Mouse (Mus musculus) neutrophil, adult 83 days (primary cell): ENCODE measurements around the gene Cpeb1. TPM values are rescaled to one million over a fixed set of nuclear protein-coding genes. Genes with fewer than 3 reads are reported as not detected.

Source experiments
- total RNA-seq, 2 experiments: library from RNA; stranded (reverse); gene quantifications; one replicate each; pipeline ENCODE4 v1.2.4; 2023

Gene Cpeb1
- total RNA-seq: not detected

GRCm38 (mm10) chr7:81455155-81455651 lies at the start of gene Cpeb1:
TSS of gene Cpeb1 (minus strand) at chr7:81455465.

GRCm38 (mm10) chr7:81498181-81498580 lies 42.9 kb upstream of the Cpeb1 start, which contains the start of gene BC048679:
TSS of gene BC048679 (minus strand) at chr7:81498281.

DNA sequence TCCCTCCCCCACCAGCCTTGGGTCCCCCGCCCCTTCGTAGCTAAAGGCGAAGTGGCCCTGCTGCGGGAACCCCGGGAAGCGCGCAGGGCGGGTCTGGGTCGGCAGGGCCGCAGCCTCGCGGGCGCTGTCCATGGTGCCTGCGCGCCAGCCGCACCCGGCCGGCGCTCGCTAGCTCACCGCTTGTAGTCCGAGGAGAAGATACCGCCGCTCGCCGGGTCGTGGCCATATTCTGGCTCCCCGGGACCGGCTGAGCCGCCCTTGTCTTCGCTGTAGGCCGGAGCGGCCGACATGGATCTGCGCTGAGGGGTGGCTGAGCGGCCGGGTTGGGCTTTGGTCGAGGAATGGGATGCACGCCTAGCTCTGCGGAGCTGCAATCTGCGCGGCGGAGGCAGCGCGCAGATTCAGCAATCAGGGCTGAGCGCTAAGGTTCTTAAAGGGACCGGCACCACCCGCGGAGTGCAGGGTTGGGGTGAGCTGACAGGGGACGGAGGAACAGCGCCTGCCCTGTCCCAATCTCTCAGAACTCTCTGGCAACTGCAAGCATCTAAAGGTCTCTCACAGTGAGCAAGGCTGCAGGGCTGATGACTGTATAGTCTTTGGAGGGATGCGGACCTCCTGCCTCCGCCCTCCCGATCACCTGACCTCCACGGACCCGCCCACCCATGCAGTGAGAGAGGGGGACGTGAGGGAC lies 38.2 kb upstream of the Cpeb1 start, which contains the start of gene Ap3b2:
Gene Ap3b2, minus strand, starts transcription at position 595 of the 691 bp plus-strand sequence.

DNA sequence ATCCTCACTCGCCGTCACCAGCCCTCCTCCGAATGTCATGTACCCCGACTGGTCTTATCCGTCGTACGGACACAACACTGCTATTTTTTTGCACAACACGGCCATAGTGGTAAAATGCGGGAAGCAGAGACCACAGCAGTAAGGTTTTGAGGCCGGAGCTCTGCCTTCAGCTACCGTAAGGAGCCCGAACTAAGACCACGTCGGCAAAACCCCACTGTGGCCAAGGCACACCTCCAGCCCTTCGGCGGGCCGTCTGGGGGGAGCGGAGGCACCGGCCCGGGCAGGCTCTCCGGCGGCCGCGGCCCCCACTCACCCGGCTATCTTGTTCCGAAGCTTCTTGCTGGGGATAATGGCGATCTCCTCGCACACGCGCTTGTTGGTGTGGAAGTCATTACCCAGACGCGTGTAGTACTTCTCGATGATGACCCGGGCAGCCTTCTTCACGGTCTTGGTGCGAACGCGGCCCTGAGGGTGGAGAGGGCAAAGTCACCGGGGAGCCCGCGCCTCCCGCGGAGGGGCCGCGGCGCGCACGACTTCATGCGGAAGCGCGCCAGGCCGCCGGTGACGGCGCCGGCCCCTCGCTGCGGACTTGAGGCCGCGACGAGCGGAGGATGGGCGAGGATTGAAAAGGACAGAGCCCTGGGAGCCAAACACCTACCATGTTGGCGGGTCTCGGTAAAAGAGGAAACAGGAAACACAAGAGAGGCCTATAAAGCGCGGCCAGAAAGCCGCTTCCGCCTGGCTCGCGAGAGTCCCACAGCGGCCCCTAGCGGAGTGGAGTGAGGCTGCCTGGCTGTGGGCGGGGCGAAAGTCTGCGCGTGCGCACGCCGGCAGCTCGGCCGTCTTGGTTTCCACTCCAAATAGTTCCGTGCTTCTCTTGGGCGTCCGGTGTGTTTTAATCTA lies 110.5 kb downstream of the Cpeb1 start, which contains the start of gene Rps17:
Gene Rps17, minus strand, starts transcription at position 711 of the 903 bp plus-strand sequence.

Other genes with a start within 250 kb of the Cpeb1 start
- 10 to 100 TPM; 16.4 to 19.7 TPM for gene Pde8a, start 241.9 kb downstream of the Cpeb1 start, total RNA-seq
- 100 to 1,000 TPM; 804 to 872 TPM for gene Rps17, start 110.2 kb downstream of the Cpeb1 start, total RNA-seq
- gene Ap3b2, start 38.5 kb upstream of the Cpeb1 start, total RNA-seq: not detected
- not detected for gene BC048679, start 42.8 kb upstream of the Cpeb1 start, total RNA-seq
- not detected for gene Fsd2, start 111.5 kb upstream of the Cpeb1 start, total RNA-seq
- 10 to 100 TPM; 17.4 to 17.5 TPM for gene Whamm, start 115.8 kb upstream of the Cpeb1 start, total RNA-seq